Mouse (Mus musculus) heart, postnatal 0 days (tissue): ENCODE data around the gene Sema3e. TPM values are rescaled to one million over a fixed set of nuclear protein-coding genes. Genes with fewer than 3 reads are reported as not detected.

Experiments used
- ATAC-seq: fragments of 200-750 bp; cut with Nextera tagmentation; 2 replicates; pipeline ENCODE4 v1.8.0; 2017; ENCODE audit warnings: low read depth, moderate number of reproducible peaks, moderate library complexity; ENCODE audit not compliant: insufficient read depth
- DNase-seq: peaks from one replicate; pipeline ENCODE4 v3.0.0-alpha.2; 2016; ENCODE audit warnings: low spot score
- H3K27ac ChIP-seq: fragments of 300-500 bp; sonication (generic); 2 replicates; pipeline ENCODE4 v1.5.1; 2014; ENCODE audit warnings: low read depth, mild to moderate bottlenecking
- H3K27me3 ChIP-seq: fragments of 300-500 bp; sonication (generic); 2 replicates; pipeline ENCODE4 v1.6.1; 2014; ENCODE audit warnings: low read length, mixed read lengths; ENCODE audit not compliant: control insufficient read depth, insufficient read depth
- H3K36me3 ChIP-seq: fragments of 300-500 bp; sonication (generic); replicated peaks from 2 replicates; pipeline ENCODE4 v1.6.1; 2014; ENCODE audit warnings: low read length, mixed read lengths; ENCODE audit not compliant: control insufficient read depth, insufficient read depth
- H3K4me1 ChIP-seq: fragments of 300-500 bp; sonication (generic); 2 replicates; pipeline ENCODE4 v1.6.1; 2014; ENCODE audit warnings: antibody characterized with exemption; ENCODE audit not compliant: control insufficient read depth, insufficient read depth
- H3K4me2 ChIP-seq: fragments of 300-500 bp; sonication (generic); 2 replicates; pipeline ENCODE4 v1.6.1; 2014; ENCODE audit warnings: low read depth, mild to moderate bottlenecking, low read length, moderate library complexity
- H3K4me3 ChIP-seq: fragments of 300-500 bp; sonication (generic); 2 replicates; pipeline ENCODE4 v1.5.1; 2014; ENCODE audit warnings: low read depth, low read length
- H3K9ac ChIP-seq: fragments of 300-500 bp; sonication (generic); replicated peaks from 2 replicates; pipeline ENCODE4 v1.6.1; 2014; ENCODE audit warnings: low read depth, low read length, mixed read lengths
- H3K9me3 ChIP-seq: fragments of 300-500 bp; sonication (generic); replicated peaks from 2 replicates; pipeline ENCODE4 v1.6.1; 2016; ENCODE audit warnings: low read length; ENCODE audit not compliant: control insufficient read depth
- CTCF ChIP-seq: IDR thresholded peaks from 2 replicates; pipeline ENCODE4 v1.5.1; 2016; ENCODE audit warnings: antibody characterized with exemption, control low read depth, low read depth
- EP300 ChIP-seq: IDR thresholded peaks from 2 replicates; pipeline ENCODE4 v1.6.1; 2016; ENCODE audit warnings: antibody characterized with exemption, low read depth
- WGBS: fragments of 180-500 bp; shearing (Covaris S2); extraction: QIAGEN DNeasy Blood & Tissue Kit; methylation state at CpG from one replicate; pipeline ENCODE4 v1.1.7; 2014; 5-methylcytosine and 5-hydroxymethylcytosine counted together
- polyA plus RNA-seq: library from polyadenylated mRNA; unstranded; fragments of >200 nt; fragmentation: Nextera tagmentation; extraction: Ambion mirVana; gene quantifications from 2 replicates; pipeline ENCODE4 v1.2.1, GENCODE M21; 2015
- total RNA-seq: library from RNA; depleted of rRNA; stranded (reverse); fragments of >200 nt; gene quantifications from 2 replicates; pipeline ENCODE4 v1.2.3, GENCODE M21; 2014; ENCODE audit warnings: low replicate concordance; rRNA removed

Sema3e gene
- total and polyA plus RNA-seq, 2 experiments from 2014 or later = 0.10 TPM; not detected in 1

- 48% methylated on average over 2 of the region's 2 CpGs for WGBS
- no peaks in the 10 kb centered on the region for H3K4me1 ChIP-seq
- H3K36me3 ChIP-seq = no peaks in the 10 kb centered on the region
- no peak overlapping the region for H3K9ac ChIP-seq
- H3K4me3 ChIP-seq = no peak overlapping the region
- H3K4me2 ChIP-seq = no peak overlapping the region
- DNase-seq (no peak), ATAC-seq (no peak)
- no peaks in the 10 kb centered on the region for H3K27me3 ChIP-seq
- H3K27ac ChIP-seq = no peak overlapping the region
- no peaks in the 10 kb centered on the region for H3K9me3 ChIP-seq
- no peak for TF ChIP-seq EP300
- TF ChIP-seq CTCF = no peak
These were observed 242.3 kb downstream of the Sema3e start for GRCm38 (mm10) chr5:14267400-14267799.

Other genes starting within 250 kb of the Sema3e start
- not detected in 2 replicates for gene Speer3, start 233.7 kb upstream of the Sema3e start, total RNA-seq
- not detected in 2 replicates for gene Speer3, start 233.7 kb upstream of the Sema3e start, polyA plus RNA-seq